32 mouse cellular contexts compared by ENCODE assay signal in genomic region chr2:155683137-155683536, GRCm38 (mm10). TPM values are rescaled to one million over a fixed set of nuclear protein-coding genes. Genes with fewer than 3 reads are reported as not detected.
DNase-seq lines count a peak whose midpoint lies in the region; ATAC-seq and TF ChIP-seq lines count a peak whose summit lies in the region.
"Had no signal": no experiment of that assay in that cellular context is flagged by ENCODE, and none has a peak within 500 bp of the region (broad histone marks: within the 10 kb centered on the region; RNA-seq: fewer than 3 reads in every experiment).

No protein-coding gene starts in this region.

- H3K4me2 ChIP-seq in forebrain, embryonic 12.5 days, result no peak overlapping the region
- H3K4me2 ChIP-seq: heart, embryonic 12.5 days; heart, embryonic 15.5 days; hindbrain, embryonic 13.5 days had no signal

- peak; percentile 22; the same call in 1 of the 2 replicates for ATAC-seq in G1E (ENCODE audit: extremely low read depth, insufficient number of reproducible peaks, low FRiP score, poor library complexity, severe bottlenecking)
- 0 out of 2 replicates have a peak, but pooled peaks have one; percentile 29 for ATAC-seq in common myeloid progenitor, adult 5-6 weeks (replicated peaks; ENCODE audit: low read depth, poor library complexity, severe bottlenecking)
- ATAC-seq in forebrain, embryonic 12.5 days (ENCODE audit: low FRiP score), result no peak
- ATAC-seq: forebrain, embryonic 14.5 days; forebrain, postnatal 0 days; hindbrain, embryonic 16.5 days had no signal

- peak overlapping the region; percentile 38 for H3K27ac ChIP-seq in spleen, adult 2 months (ENCODE audit: insufficient read depth, low read length)
- no peak overlapping the region for H3K27ac ChIP-seq in forebrain, embryonic 12.5 days
- H3K27ac ChIP-seq: forebrain, embryonic 10.5 days; gastrocnemius, adult 2 months; heart, embryonic 15.5 days; hindbrain, embryonic 10.5 days; hindbrain, embryonic 13.5 days had no signal

- no peaks in the 10 kb centered on the region for H3K9me3 ChIP-seq in G1E (replicated peaks)
- H3K9me3 ChIP-seq in forebrain, embryonic 12.5 days, result no peaks in the 10 kb centered on the region
- H3K9me3 ChIP-seq: forebrain, embryonic 10.5 days; heart, embryonic 12.5 days; heart, embryonic 15.5 days; hindbrain, embryonic 10.5 days; hindbrain, embryonic 13.5 days had no signal

- no peak for TF ChIP-seq CTCF in spleen, adult 2 months (IDR thresholded peaks at IDR 0.05; ENCODE audit: extremely low read depth, insufficient read depth, insufficient read length, insufficient replicate concordance)
- TF ChIP-seq CTCF in G1E (IDR thresholded peaks at IDR 0.05; ENCODE audit: low read depth, low read length), result no peak

- WGBS in spleen, adult 2 months, result 39% methylated on average over 3 of the region's 3 CpGs
- 78% methylated on average over 3 of the region's 3 CpGs for WGBS in forebrain, embryonic 12.5 days

- H3K4me3 ChIP-seq in spleen, adult 2 months (ENCODE audit: extremely low read depth, insufficient read depth, insufficient read length), result no peak overlapping the region
- H3K4me3 ChIP-seq in G1E (ENCODE audit: low read depth, low read length), result no peak overlapping the region; the same call in 1 of the 2 replicates
- H3K4me3 ChIP-seq in forebrain, embryonic 12.5 days (replicated peaks), result no peak overlapping the region
- H3K4me3 ChIP-seq: forebrain, embryonic 10.5 days; gastrocnemius, adult 2 months; heart, embryonic 12.5 days; heart, embryonic 15.5 days; hindbrain, embryonic 10.5 days; hindbrain, embryonic 13.5 days had no signal

- TF ChIP-seq POLR2A in spleen, adult 2 months (IDR thresholded peaks at IDR 0.05; ENCODE audit: low read depth, low read length), result no peak

- peaks cover 19% of the 10 kb centered on the region for H3K4me1 ChIP-seq in spleen, adult 2 months (ENCODE audit: control insufficient read depth, insufficient read depth, insufficient read length)
- H3K4me1 ChIP-seq in G1E (ENCODE audit: insufficient read depth, low read depth, low read length), result peaks cover 49% of the 10 kb centered on the region
- H3K4me1 ChIP-seq in forebrain, embryonic 12.5 days, result peaks cover 2% of the 10 kb centered on the region; the same call in 1 of the 2 replicates
- H3K4me1 ChIP-seq: forebrain, embryonic 10.5 days; hindbrain, embryonic 10.5 days had no signal

- peaks cover 4% of the 10 kb centered on the region; the same call in 1 of the 2 replicates for H3K36me3 ChIP-seq in spleen, adult 2 months (ENCODE audit: control insufficient read depth, insufficient read depth, low read length)
- H3K36me3 ChIP-seq in G1E (replicated peaks), result peaks cover 40% of the 10 kb centered on the region
- H3K36me3 ChIP-seq in splenic B cell, adult 2 months (ENCODE audit: control insufficient read depth, insufficient read depth, low read length, poor library complexity, severe bottlenecking), result 0 out of 2 replicates have a peak, but pooled peaks cover 3% of the 10 kb centered on the region
- H3K36me3 ChIP-seq in forebrain, embryonic 12.5 days (replicated peaks), result peaks cover 13% of the 10 kb centered on the region
- H3K36me3 ChIP-seq: heart, embryonic 15.5 days had no signal

- H3K9ac ChIP-seq in forebrain, embryonic 12.5 days, result no peak overlapping the region
- H3K9ac ChIP-seq: forebrain, postnatal 0 days; heart, embryonic 12.5 days; heart, embryonic 15.5 days; hindbrain, embryonic 13.5 days had no signal

- H3K27me3 ChIP-seq in spleen, adult 2 months (ENCODE audit: control insufficient read depth, insufficient read depth, low read length), result no peaks in the 10 kb centered on the region
- no peaks in the 10 kb centered on the region for H3K27me3 ChIP-seq in G1E (ENCODE audit: insufficient read depth, low read length)
- no peaks in the 10 kb centered on the region for H3K27me3 ChIP-seq in splenic B cell, adult 2 months (ENCODE audit: control insufficient read depth, insufficient read depth, low read length, poor library complexity, severe bottlenecking)
- no peaks in the 10 kb centered on the region for H3K27me3 ChIP-seq in forebrain, embryonic 12.5 days
- H3K27me3 ChIP-seq: heart, embryonic 12.5 days; heart, embryonic 15.5 days; hindbrain, embryonic 13.5 days had no signal

- DNase-seq in spleen, adult 2 months (ENCODE audit: low read depth in 1 of 2, low spot score in 2 of 2), result no peak
- DNase-seq in spleen, adult 12 weeks (ENCODE audit: low spot score), result no peak
- DNase-seq in G1E (ENCODE audit: low spot score), result peak; percentile 39
- DNase-seq in splenic B cell, adult 2 months (ENCODE audit: low read depth, low spot score), result peak; percentile 28
- DNase-seq in kidney, postnatal 14 days, result no peak
- DNase-seq: adrenal gland, adult 2 months; adrenal gland, postnatal 25 days; cerebellum, adult 11-12 months; cerebellum, adult 8-10 months; cerebellum, postnatal 10 days; cerebellum, postnatal 36 days; forebrain, postnatal 0 days; gastrocnemius, adult 2 months; gastrocnemius, postnatal 14 days; heart, adult 18-20 months; heart, postnatal 10 days; heart, postnatal 36 days had no signal

RNA-seq across cellular contexts. Expression of gene Trpc4ap, which starts 9.0 kb away (rescaled TPM):
- 144 and 162 TPM in 2 replicates for polyA plus RNA-seq in spleen, adult 2 months (2012; rRNA removed)
- total RNA-seq in G1E (2014; fragmentation: Nextera tagmentation) (104 and 110 TPM in 2 replicates), G1E (2017) (57.4 and 60.9 TPM in 2 replicates)
- 80.5 and 82.2 TPM in 2 replicates for polyA plus RNA-seq in G1E (2012)
- total RNA-seq in common myeloid progenitor, adult 5-6 weeks (2017), result 73.5 and 77.3 TPM in 2 replicates
- polyA plus RNA-seq in forebrain, embryonic 12.5 days (2016; fragmentation: Nextera tagmentation; extraction: Ambion mirVana), result 159 and 167 TPM in 2 replicates

RNA-seq across cellular contexts. Expression of gene Edem2, which starts 46.1 kb away (rescaled TPM):
- polyA plus RNA-seq in spleen, adult 2 months (2012; rRNA removed), result 65.0 and 70.8 TPM in 2 replicates
- 36.9 and 42.3 TPM in 2 replicates for total RNA-seq in G1E (2014; fragmentation: Nextera tagmentation)
- 33.8 and 36.8 TPM in 2 replicates for total RNA-seq in G1E (2017)
- polyA plus RNA-seq in G1E (2012), result 38.3 and 48.3 TPM in 2 replicates
- 27.8 and 36.5 TPM in 2 replicates for total RNA-seq in common myeloid progenitor, adult 5-6 weeks (2017)
- 32.6 and 33.0 TPM in 2 replicates for polyA plus RNA-seq in forebrain, embryonic 12.5 days (2016; fragmentation: Nextera tagmentation; extraction: Ambion mirVana)

RNA-seq across cellular contexts. Expression of gene Gm17581, which starts 52.5 kb away (rescaled TPM):
- polyA plus RNA-seq in spleen, adult 2 months (2012; rRNA removed), result not detected in 2 replicates
- total RNA-seq in G1E (2014; fragmentation: Nextera tagmentation) (not detected in 2 replicates), G1E (2017) (not detected in 2 replicates)
- polyA plus RNA-seq in G1E (2012), result not detected in 2 replicates
- total RNA-seq in common myeloid progenitor, adult 5-6 weeks (2017), result not detected in 2 replicates
- not detected in 2 replicates for polyA plus RNA-seq in forebrain, embryonic 12.5 days (2016; fragmentation: Nextera tagmentation; extraction: Ambion mirVana)
- total RNA-seq: adrenal gland, adult 2 months; adrenal gland, postnatal 25 days; ES-E14; forebrain, postnatal 0 days; gastrocnemius, adult 2 months; gastrocnemius, postnatal 14 days; gastrocnemius, postnatal 4 days; heart, adult 18-20 months; heart, postnatal 10 days; heart, postnatal 36 days had no signal
- polyA plus RNA-seq: adrenal gland, adult 2 months; brain, embryonic 14.5 days; embryonic facial prominence, embryonic 11.5 days; embryonic facial prominence, embryonic 14.5 days; forebrain, embryonic 10.5 days; forebrain, embryonic 14.5 days; forebrain, postnatal 0 days; frontal cortex, adult 2 months; heart, embryonic 12.5 days; heart, embryonic 15.5 days; hindbrain, embryonic 10.5 days; hindbrain, embryonic 13.5 days; hindbrain, embryonic 16.5 days had no signal

Comparison
In these comparisons a context has a peak if more than half of its experiments do, and no peak if none do; other contexts are left out.
1. DNase-seq: peak in G1E (single experiment) and splenic B cell, adult 2 months (single experiment); none in spleen, adult 2 months (0 of 2), spleen, adult 12 weeks (single experiment) and kidney, postnatal 14 days (single experiment).